Mouse (Mus musculus): ENCODE measurements at regions not wholly inside any gene's neighbourhood (a gene's known extent, or its start where the extent isn't known, plus 50 kb on each side); places are given as distances from the start of the nearest gene placed in this dataset.

GRCm38 (mm10) chr12:16189441-16189840 lies 372.7 kb upstream of the Trib2 start:
- no peak overlapping the region for H3K9ac ChIP-seq (ENCODE audit: low read depth, low read length)

GRCm38 (mm10) chr12:16185976-16186515 lies 369.3 kb upstream of the Trib2 start:
- ATAC-seq (ENCODE audit: low read depth) (no peak), DNase-seq (ENCODE audit: low spot score) (no peak)
- Histone ChIP-seq H3K9ac (ENCODE audit: low read depth, low read length) (0 out of 2 replicates have a peak overlapping the region, but pooled peaks have one; percentile 11), H3K4me3 (ENCODE audit: low read depth, low read length) (no peak overlapping the region), H3K9me3 (ENCODE audit: control insufficient read depth, low read length) (no peaks in the 10 kb centered on the region), H3K36me3 (ENCODE audit: control insufficient read depth, insufficient read depth, low read length) (no peaks in the 10 kb centered on the region), H3K27me3 (replicated peaks; ENCODE audit: control insufficient read depth, insufficient read depth, low read length) (no peaks in the 10 kb centered on the region), H3K27ac (replicated peaks; ENCODE audit: low read depth, low read length) (peak overlapping the region; percentile 48), H3K4me1 (ENCODE audit: control insufficient read depth, insufficient read depth, low read length) (peaks cover 18% of the 10 kb centered on the region), H3K4me2 (ENCODE audit: low read depth, low read length) (peak overlapping the region; percentile 21)
- WGBS, result 63% methylated on average over 12 of the region's 12 CpGs

More at GRCm38 (mm10) chr12:16189441-16189840, 372.7 kb upstream of the Trib2 start:
- Histone ChIP-seq H3K4me1 (ENCODE audit: control insufficient read depth, insufficient read depth, low read length) (peaks cover 14% of the 10 kb centered on the region), H3K4me3 (ENCODE audit: low read depth, low read length) (no peak overlapping the region), H3K36me3 (ENCODE audit: control insufficient read depth, insufficient read depth, low read length) (no peaks in the 10 kb centered on the region), H3K27me3 (replicated peaks; ENCODE audit: control insufficient read depth, insufficient read depth, low read length) (no peaks in the 10 kb centered on the region), H3K27ac (replicated peaks; ENCODE audit: low read depth, low read length) (no peak overlapping the region), H3K4me2 (ENCODE audit: low read depth, low read length) (no peak overlapping the region), H3K9me3 (ENCODE audit: control insufficient read depth, low read length) (no peaks in the 10 kb centered on the region)
- DNase-seq (ENCODE audit: low spot score) (no peak), ATAC-seq (ENCODE audit: low read depth) (no peak)

- H3K4me3 ChIP-seq (ENCODE audit: low read depth, low read length), result no peak overlapping the region
- peak overlapping the region; percentile 21 for H3K4me2 ChIP-seq (ENCODE audit: low read depth, low read length)
- no peaks in the 10 kb centered on the region for H3K27me3 ChIP-seq (replicated peaks; ENCODE audit: control insufficient read depth, insufficient read depth, low read length)
- H3K27ac ChIP-seq (replicated peaks; ENCODE audit: low read depth, low read length), result no peak overlapping the region
- 51% methylated on average over 14 of the region's 14 CpGs for WGBS
- ATAC-seq (ENCODE audit: low read depth) (peak; percentile 33; the same call in 1 of the 2 replicates), DNase-seq (ENCODE audit: low spot score) (peak; percentile 69)
- peaks cover 18% of the 10 kb centered on the region for H3K4me1 ChIP-seq (ENCODE audit: control insufficient read depth, insufficient read depth, low read length)
- no peaks in the 10 kb centered on the region for H3K36me3 ChIP-seq (ENCODE audit: control insufficient read depth, insufficient read depth, low read length)
- H3K9me3 ChIP-seq (ENCODE audit: control insufficient read depth, low read length), result no peaks in the 10 kb centered on the region
- no peak overlapping the region for H3K9ac ChIP-seq (ENCODE audit: low read depth, low read length)
Observed at GRCm38 (mm10) chr12:16185431-16185923, 368.8 kb upstream of the Trib2 start.

GRCm38 (mm10) chr12:16183055-16183454 lies 366.3 kb upstream of the Trib2 start:
- ATAC-seq (ENCODE audit: low read depth) (peak; percentile 60; the same call in 1 of the 2 replicates), DNase-seq (ENCODE audit: low spot score) (peak; percentile 54)
- H3K27ac ChIP-seq (replicated peaks; ENCODE audit: low read depth, low read length), result no peak overlapping the region
- no peaks in the 10 kb centered on the region for H3K36me3 ChIP-seq (ENCODE audit: control insufficient read depth, insufficient read depth, low read length)
- no peak overlapping the region for H3K9ac ChIP-seq (ENCODE audit: low read depth, low read length)
- H3K4me3 ChIP-seq (ENCODE audit: low read depth, low read length), result no peak overlapping the region
- 19% methylated on average over 4 of the region's 4 CpGs for WGBS
- no peak overlapping the region for H3K4me2 ChIP-seq (ENCODE audit: low read depth, low read length)
- no peaks in the 10 kb centered on the region for H3K27me3 ChIP-seq (replicated peaks; ENCODE audit: control insufficient read depth, insufficient read depth, low read length)
- H3K4me1 ChIP-seq (ENCODE audit: control insufficient read depth, insufficient read depth, low read length), result peaks cover 18% of the 10 kb centered on the region
- H3K9me3 ChIP-seq (ENCODE audit: control insufficient read depth, low read length), result no peaks in the 10 kb centered on the region

- 83% methylated on average over 5 of the region's 5 CpGs for WGBS
Observed at GRCm38 (mm10) chr12:16181599-16181998, 364.9 kb upstream of the Trib2 start.

GRCm38 (mm10) chr12:16179897-16180296 lies 363.2 kb upstream of the Trib2 start:
- Histone ChIP-seq H3K27me3 (replicated peaks; ENCODE audit: control insufficient read depth, insufficient read depth, low read length) (no peaks in the 10 kb centered on the region), H3K4me2 (ENCODE audit: low read depth, low read length) (no peak overlapping the region), H3K4me3 (ENCODE audit: low read depth, low read length) (no peak overlapping the region), H3K36me3 (ENCODE audit: control insufficient read depth, insufficient read depth, low read length) (no peaks in the 10 kb centered on the region), H3K9me3 (ENCODE audit: control insufficient read depth, low read length) (no peaks in the 10 kb centered on the region), H3K4me1 (ENCODE audit: control insufficient read depth, insufficient read depth, low read length) (peaks cover 4% of the 10 kb centered on the region; the same call in 1 of the 2 replicates), H3K9ac (ENCODE audit: low read depth, low read length) (no peak overlapping the region), H3K27ac (replicated peaks; ENCODE audit: low read depth, low read length) (no peak overlapping the region)
- WGBS, result 86% methylated on average over 2 of the region's 2 CpGs
- DNase-seq (ENCODE audit: low spot score), result no peak
- no peak for ATAC-seq (ENCODE audit: low read depth)

More at GRCm38 (mm10) chr12:16181599-16181998, 364.9 kb upstream of the Trib2 start:
- DNase-seq (ENCODE audit: low spot score) (no peak), ATAC-seq (ENCODE audit: low read depth) (no peak)
- Histone ChIP-seq H3K36me3 (ENCODE audit: control insufficient read depth, insufficient read depth, low read length) (no peaks in the 10 kb centered on the region), H3K27me3 (replicated peaks; ENCODE audit: control insufficient read depth, insufficient read depth, low read length) (no peaks in the 10 kb centered on the region), H3K9me3 (ENCODE audit: control insufficient read depth, low read length) (no peaks in the 10 kb centered on the region), H3K27ac (replicated peaks; ENCODE audit: low read depth, low read length) (no peak overlapping the region), H3K4me3 (ENCODE audit: low read depth, low read length) (no peak overlapping the region), H3K4me2 (ENCODE audit: low read depth, low read length) (no peak overlapping the region), H3K4me1 (ENCODE audit: control insufficient read depth, insufficient read depth, low read length) (peaks cover 18% of the 10 kb centered on the region), H3K9ac (ENCODE audit: low read depth, low read length) (no peak overlapping the region)

GRCm38 (mm10) chr12:16176326-16176725 lies 359.6 kb upstream of the Trib2 start:
- H3K4me3 ChIP-seq (ENCODE audit: low read depth, low read length), result no peak overlapping the region
- ATAC-seq (ENCODE audit: low read depth), result no peak
- no peak overlapping the region for H3K9ac ChIP-seq (ENCODE audit: low read depth, low read length)
- H3K27me3 ChIP-seq (replicated peaks; ENCODE audit: control insufficient read depth, insufficient read depth, low read length), result no peaks in the 10 kb centered on the region
- WGBS, result 90% methylated on average over 1 of the region's 1 CpGs
- H3K9me3 ChIP-seq (ENCODE audit: control insufficient read depth, low read length), result no peaks in the 10 kb centered on the region
- no peak overlapping the region for H3K27ac ChIP-seq (replicated peaks; ENCODE audit: low read depth, low read length)
- H3K36me3 ChIP-seq (ENCODE audit: control insufficient read depth, insufficient read depth, low read length), result no peaks in the 10 kb centered on the region
- H3K4me2 ChIP-seq (ENCODE audit: low read depth, low read length), result no peak overlapping the region
- H3K4me1 ChIP-seq (ENCODE audit: control insufficient read depth, insufficient read depth, low read length), result no peaks in the 10 kb centered on the region
- DNase-seq (ENCODE audit: low spot score), result no peak

GRCm38 (mm10) chr12:16172176-16172575 lies 355.5 kb upstream of the Trib2 start:
- Histone ChIP-seq H3K4me1 (ENCODE audit: control insufficient read depth, insufficient read depth, low read length) (no peaks in the 10 kb centered on the region), H3K4me3 (ENCODE audit: low read depth, low read length) (no peak overlapping the region), H3K9me3 (ENCODE audit: control insufficient read depth, low read length) (no peaks in the 10 kb centered on the region), H3K27me3 (replicated peaks; ENCODE audit: control insufficient read depth, insufficient read depth, low read length) (no peaks in the 10 kb centered on the region), H3K4me2 (ENCODE audit: low read depth, low read length) (no peak overlapping the region), H3K36me3 (ENCODE audit: control insufficient read depth, insufficient read depth, low read length) (no peaks in the 10 kb centered on the region), H3K9ac (ENCODE audit: low read depth, low read length) (no peak overlapping the region), H3K27ac (replicated peaks; ENCODE audit: low read depth, low read length) (no peak overlapping the region)
- ATAC-seq (ENCODE audit: low read depth) (no peak), DNase-seq (ENCODE audit: low spot score) (no peak)
- 61% methylated on average over 2 of the region's 2 CpGs for WGBS

- Histone ChIP-seq H3K27ac (replicated peaks; ENCODE audit: low read depth, low read length) (no peak overlapping the region), H3K4me1 (ENCODE audit: control insufficient read depth, insufficient read depth, low read length) (no peaks in the 10 kb centered on the region), H3K36me3 (ENCODE audit: control insufficient read depth, insufficient read depth, low read length) (no peaks in the 10 kb centered on the region), H3K9me3 (ENCODE audit: control insufficient read depth, low read length) (no peaks in the 10 kb centered on the region), H3K27me3 (replicated peaks; ENCODE audit: control insufficient read depth, insufficient read depth, low read length) (no peaks in the 10 kb centered on the region), H3K4me2 (ENCODE audit: low read depth, low read length) (no peak overlapping the region), H3K9ac (ENCODE audit: low read depth, low read length) (no peak overlapping the region), H3K4me3 (ENCODE audit: low read depth, low read length) (no peak overlapping the region)
- DNase-seq (ENCODE audit: low spot score), result no peak
- 63% methylated on average over 5 of the region's 5 CpGs for WGBS
- no peak for ATAC-seq (ENCODE audit: low read depth)
Observed at GRCm38 (mm10) chr12:16171636-16172035, 354.9 kb upstream of the Trib2 start.

Data from embryonic facial prominence, embryonic 14.5 days (tissue).